Mouse (Mus musculus) embryonic facial prominence, embryonic 12.5 days (tissue): Measurements from ENCODE around the gene Afm. TPM values are rescaled to one million over a fixed set of nuclear protein-coding genes. Genes with fewer than 3 reads are reported as not detected.
A peak's percentile ranks its signal among the peaks of the same experiment; 100 is the strongest.

Experiments
- ATAC-seq: fragments of 200-750 bp; cut with Nextera tagmentation; 2 replicates; pipeline ENCODE4 v1.8.0; 2017; ENCODE audit not compliant: insufficient number of reproducible peaks, insufficient read depth, low FRiP score, low TSS enrichment
- H3K27ac ChIP-seq: fragments of 300-500 bp; sonication (generic); 2 replicates; pipeline ENCODE4 v1.5.1; 2016; ENCODE audit warnings: mild to moderate bottlenecking
- H3K27me3 ChIP-seq: fragments of 300-500 bp; sonication (generic); 2 replicates; pipeline ENCODE4 v1.6.1; 2016; ENCODE audit warnings: mild to moderate bottlenecking, moderate library complexity
- H3K36me3 ChIP-seq: fragments of 300-500 bp; sonication (generic); 2 replicates; pipeline ENCODE4 v1.6.1; 2016; ENCODE audit warnings: mild to moderate bottlenecking
- H3K4me1 ChIP-seq: fragments of 300-500 bp; sonication (generic); 2 replicates; pipeline ENCODE4 v1.6.1; 2016
- H3K4me2 ChIP-seq: fragments of 300-500 bp; sonication (generic); replicated peaks from 2 replicates; pipeline ENCODE4 v1.6.1; 2016; ENCODE audit warnings: mild to moderate bottlenecking, moderate library complexity
- H3K4me3 ChIP-seq: fragments of 300-500 bp; sonication (generic); 2 replicates; pipeline ENCODE4 v1.5.1; 2016; ENCODE audit warnings: mild to moderate bottlenecking
- H3K9ac ChIP-seq: fragments of 300-500 bp; sonication (generic); 2 replicates; pipeline ENCODE4 v1.6.1; 2016; ENCODE audit warnings: mild to moderate bottlenecking, moderate library complexity
- H3K9me3 ChIP-seq: fragments of 300-500 bp; sonication (generic); 2 replicates; pipeline ENCODE4 v1.6.1; 2016; ENCODE audit warnings: mild to moderate bottlenecking, moderate library complexity
- WGBS: fragments of 180-500 bp; shearing (Covaris S2); methylation state at CpG from one replicate; pipeline ENCODE4 v1.1.7; 2016; 5-methylcytosine and 5-hydroxymethylcytosine counted together
- polyA plus RNA-seq: library from polyadenylated mRNA; unstranded; fragments of >200 nt; fragmentation: Nextera tagmentation; extraction: Ambion mirVana; gene quantifications from 2 replicates; pipeline ENCODE4 v1.2.1, GENCODE M21; 2016

The Afm gene
- polyA plus RNA-seq, 1 experiment from 2014 or later = not detected

GRCm38 (mm10) chr5:90588708-90589595 is 70.2 kb downstream of the Afm start:
- no peak overlapping the region for H3K27ac ChIP-seq

GRCm38 (mm10) chr5:90590676-90591075 is 71.9 kb downstream of the Afm start:
- no peaks in the 10 kb centered on the region for H3K27me3 ChIP-seq
- no peak overlapping the region for H3K27ac ChIP-seq
- no peak for ATAC-seq
- WGBS = 81% methylated on average over 10 of the region's 10 CpGs
- H3K9ac ChIP-seq = no peak overlapping the region
- no peaks in the 10 kb centered on the region for H3K9me3 ChIP-seq
- no peak overlapping the region for H3K4me2 ChIP-seq
- H3K4me3 ChIP-seq = no peak overlapping the region
- no peaks in the 10 kb centered on the region for H3K36me3 ChIP-seq
- no peaks in the 10 kb centered on the region for H3K4me1 ChIP-seq

More at GRCm38 (mm10) chr5:90588708-90589595, 70.2 kb downstream of the Afm start:
- no peaks in the 10 kb centered on the region for H3K36me3 ChIP-seq
- H3K4me1 ChIP-seq = no peaks in the 10 kb centered on the region
- 27% methylated on average over 25 of the region's 25 CpGs for WGBS
- H3K4me2 ChIP-seq = peak overlapping the region; percentile 53
- ATAC-seq = no peak; the same call in 1 of the 2 replicates
- H3K4me3 ChIP-seq = peak overlapping the region; percentile 29
- no peak overlapping the region for H3K9ac ChIP-seq
- H3K9me3 ChIP-seq = no peaks in the 10 kb centered on the region
- no peaks in the 10 kb centered on the region for H3K27me3 ChIP-seq

DNA sequence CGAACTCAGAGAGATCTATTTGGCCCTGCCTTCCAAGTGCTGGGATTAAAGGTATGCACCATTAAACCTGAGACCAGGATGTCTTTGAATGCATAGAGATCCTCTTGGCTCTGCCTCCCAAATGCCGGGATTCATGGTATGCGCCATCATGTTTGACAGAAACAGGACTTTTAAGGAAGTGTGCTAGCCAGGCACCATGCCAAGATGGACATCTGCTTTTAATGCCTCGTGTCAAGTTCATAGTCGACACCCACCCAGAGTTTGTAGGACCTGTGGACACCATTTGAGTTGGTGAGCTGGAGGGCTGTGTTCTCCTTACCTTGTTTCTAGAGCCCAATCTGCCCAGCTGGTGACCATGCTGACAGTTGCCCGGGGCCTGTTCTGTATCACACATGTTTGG is 73.2 kb downstream of the Afm start:
- H3K27ac ChIP-seq = no peak overlapping the region
- no peaks in the 10 kb centered on the region for H3K4me1 ChIP-seq
- no peaks in the 10 kb centered on the region for H3K36me3 ChIP-seq
- no peak overlapping the region for H3K9ac ChIP-seq
- H3K4me2 ChIP-seq = no peak overlapping the region
- H3K9me3 ChIP-seq = no peaks in the 10 kb centered on the region
- ATAC-seq = no peak
- 78% methylated on average over 6 of the region's 6 CpGs for WGBS
- no peak overlapping the region for H3K4me3 ChIP-seq
- no peaks in the 10 kb centered on the region for H3K27me3 ChIP-seq

DNA sequence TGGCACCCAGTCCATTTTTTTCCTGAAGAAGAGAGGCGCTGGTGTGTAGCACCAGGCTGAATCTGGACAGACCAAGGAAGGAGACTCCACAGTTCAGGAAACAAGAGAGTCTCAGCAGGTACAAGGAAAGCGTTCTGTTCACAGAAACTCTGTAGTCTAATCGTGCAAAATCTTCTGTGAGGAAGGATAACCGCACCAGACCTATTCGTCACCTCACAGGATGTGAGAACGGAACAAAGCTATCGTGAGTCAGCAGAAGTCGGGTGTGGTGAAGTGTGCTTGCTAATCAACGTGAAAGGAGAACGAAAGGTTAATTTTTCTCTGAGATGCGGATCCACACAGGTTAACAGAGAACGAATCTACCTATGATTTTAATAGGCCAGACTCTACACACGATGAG is 76.2 kb downstream of the Afm start:
- ATAC-seq = no peak
- Histone ChIP-seq H3K27ac (no peak overlapping the region), H3K9ac (no peak overlapping the region), H3K4me2 (no peak overlapping the region), H3K27me3 (no peaks in the 10 kb centered on the region), H3K9me3 (no peaks in the 10 kb centered on the region), H3K4me1 (no peaks in the 10 kb centered on the region), H3K4me3 (no peak overlapping the region), H3K36me3 (no peaks in the 10 kb centered on the region)
- 90% methylated on average over 13 of the region's 13 CpGs for WGBS

DNA sequence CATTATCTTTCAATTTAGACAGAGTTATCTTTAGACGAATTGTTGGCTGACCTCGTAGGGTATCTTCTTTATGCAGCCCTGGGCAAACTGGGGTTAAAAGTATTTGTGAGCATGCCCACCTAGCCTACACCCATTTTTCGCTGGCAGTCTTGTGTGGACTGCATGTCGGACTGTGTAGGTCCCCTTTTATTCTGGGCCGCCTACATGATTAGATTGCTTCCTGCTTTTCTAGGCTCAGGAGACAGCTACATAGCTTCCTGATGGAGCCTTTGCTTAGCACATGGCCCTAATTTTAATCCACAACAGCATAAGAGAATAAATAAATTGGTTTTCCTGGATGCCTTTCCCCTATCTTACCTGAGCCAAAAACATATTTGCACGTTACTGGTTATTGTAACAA is 77.4 kb downstream of the Afm start:
- 79% methylated on average over 6 of the region's 6 CpGs for WGBS
- Histone ChIP-seq H3K36me3 (no peaks in the 10 kb centered on the region), H3K4me1 (no peaks in the 10 kb centered on the region), H3K27ac (no peak overlapping the region), H3K9ac (no peak overlapping the region), H3K4me2 (no peak overlapping the region), H3K27me3 (no peaks in the 10 kb centered on the region), H3K4me3 (no peak overlapping the region), H3K9me3 (no peaks in the 10 kb centered on the region)
- no peak for ATAC-seq

DNA sequence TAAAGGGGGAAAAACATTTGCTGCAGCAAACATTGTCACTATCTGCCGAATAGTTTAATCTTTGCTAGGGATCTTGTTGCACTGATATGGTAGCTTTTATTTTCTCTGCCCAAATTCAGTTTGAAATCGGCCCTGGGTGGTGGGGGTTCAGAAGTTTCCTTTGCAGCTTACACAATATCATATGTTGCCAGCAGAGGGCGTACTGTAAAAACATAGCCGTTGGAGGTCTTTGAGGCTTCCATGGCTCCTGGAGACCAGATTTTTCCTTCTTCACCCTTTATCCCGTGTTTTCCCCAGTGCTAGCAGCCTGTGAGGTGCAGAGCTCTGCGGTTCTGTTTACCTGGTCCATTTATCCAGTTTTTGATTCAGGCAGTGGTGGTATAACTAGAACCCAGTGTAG is 82.7 kb downstream of the Afm start:
- no peak overlapping the region for H3K9ac ChIP-seq
- no peak for ATAC-seq
- no peak overlapping the region for H3K27ac ChIP-seq
- H3K4me1 ChIP-seq = no peaks in the 10 kb centered on the region
- no peak overlapping the region for H3K4me2 ChIP-seq
- H3K4me3 ChIP-seq = no peak overlapping the region
- no peaks in the 10 kb centered on the region for H3K9me3 ChIP-seq
- 22% methylated on average over 6 of the region's 6 CpGs for WGBS
- no peaks in the 10 kb centered on the region for H3K36me3 ChIP-seq
- no peaks in the 10 kb centered on the region for H3K27me3 ChIP-seq

Other genes starting within 250 kb of the Afm start
- 31.6 and 32.0 TPM in 2 replicates for gene Ankrd17, start 152.4 kb upstream of the Afm start, polyA plus RNA-seq
- 6.2 and 8.8 TPM in 2 replicates for gene Gm9958, start 151.7 kb upstream of the Afm start, polyA plus RNA-seq
- gene Alb, start 58.0 kb upstream of the Afm start, polyA plus RNA-seq = 0.39 and 0.65 TPM in 2 replicates
- 3.1 and 3.2 TPM in 2 replicates for gene Afp, start 28.2 kb upstream of the Afm start, polyA plus RNA-seq
- gene 5830473C10Rik, start 42.2 kb downstream of the Afm start, polyA plus RNA-seq = 0.13 TPM in 1 of 2 replicates, not detected in the other
- gene Rassf6, start 121.7 kb downstream of the Afm start, polyA plus RNA-seq = 0.27 and 0.87 TPM in 2 replicates
- 1.1 and 2.7 TPM in 2 replicates for gene Cxcl5, start 240.4 kb downstream of the Afm start, polyA plus RNA-seq
- 11.2 and 12.6 TPM in 2 replicates for gene Ppbp, start 249.6 kb downstream of the Afm start, polyA plus RNA-seq